Mouse (Mus musculus): ENCODE results near the gene F930015N05Rik.

GRCm38 (mm10) chr11:64461746-64462145 is 25.3 kb upstream of the F930015N05Rik start:
- TF ChIP-seq CTCF (conservative IDR thresholded peaks at IDR 0.05; ENCODE audit: low read length) (no peak), POU5F1 (IDR thresholded peaks at IDR 0.05; ENCODE audit: borderline replicate concordance, low read length) (no peak), NANOG (IDR thresholded peaks at IDR 0.05; ENCODE audit: borderline replicate concordance, low read length) (no peak)
